Mouse (Mus musculus) cerebellum, adult 2 months (tissue): ENCODE measurements around the gene Olfr963. TPM values are rescaled to one million over a fixed set of nuclear protein-coding genes. Genes with fewer than 3 reads are reported as not detected.
"Not testable (repeated sequence)": the region's sequence is repeated elsewhere in the genome, so short reads cannot be mapped to it uniquely, and the experiment has no call there.

Source experiments
- DNase-seq, 2 experiments: peaks; one replicate each; pipeline ENCODE4 v3.0.0; 2021
- H3K27ac ChIP-seq: fragments of 200-500 bp; 2 replicates; pipeline ENCODE4 v1.5.1; 2012; ENCODE audit warnings: low read length, control low read depth, inconsistent platforms; ENCODE audit not compliant: insufficient read depth
- H3K27me3 ChIP-seq: fragments of 200-500 bp; 2 replicates; pipeline ENCODE4 v1.6.1; 2012; ENCODE audit warnings: inconsistent platforms, mild to moderate bottlenecking, low read length, moderate library complexity; ENCODE audit not compliant: control insufficient read depth, insufficient read depth
- H3K4me1 ChIP-seq: fragments of 200-500 bp; 2 replicates; pipeline ENCODE4 v1.6.1; 2011; ENCODE audit warnings: low read length; ENCODE audit not compliant: control insufficient read depth, insufficient read depth
- H3K4me3 ChIP-seq: fragments of 200-500 bp; replicated peaks from 2 replicates; pipeline ENCODE3; 2011; ENCODE audit warnings: mild to moderate bottlenecking, low read depth, low read length, control low read depth; ENCODE audit not compliant: insufficient read depth
- CTCF ChIP-seq: fragments of 200-500 bp; IDR thresholded peaks from 2 replicates; pipeline ENCODE4 v1.5.1; 2011; ENCODE audit warnings: low read depth, mild to moderate bottlenecking, control low read depth, low read length, moderate library complexity, borderline replicate concordance; ENCODE audit not compliant: insufficient read depth
- POLR2A ChIP-seq: fragments of 200-500 bp; IDR thresholded peaks from 2 replicates; pipeline ENCODE4 v1.6.1; 2011; ENCODE audit warnings: low read length, control low read depth, borderline replicate concordance; ENCODE audit not compliant: insufficient read depth
- WGBS: fragments of 180-500 bp; shearing (Covaris S2); methylation state at CpG from one replicate; pipeline ENCODE4 v1.1.7; 2018; 5-methylcytosine and 5-hydroxymethylcytosine counted together
- polyA plus RNA-seq: library from polyadenylated mRNA; depleted of rRNA; stranded (reverse); fragments of >200 nt; gene quantifications from 2 replicates; pipeline ENCODE4 v1.2.3, GENCODE M21; 2012; rRNA removed

Gene Olfr963
- polyA plus RNA-seq, 1 experiment: not detected

DNA sequence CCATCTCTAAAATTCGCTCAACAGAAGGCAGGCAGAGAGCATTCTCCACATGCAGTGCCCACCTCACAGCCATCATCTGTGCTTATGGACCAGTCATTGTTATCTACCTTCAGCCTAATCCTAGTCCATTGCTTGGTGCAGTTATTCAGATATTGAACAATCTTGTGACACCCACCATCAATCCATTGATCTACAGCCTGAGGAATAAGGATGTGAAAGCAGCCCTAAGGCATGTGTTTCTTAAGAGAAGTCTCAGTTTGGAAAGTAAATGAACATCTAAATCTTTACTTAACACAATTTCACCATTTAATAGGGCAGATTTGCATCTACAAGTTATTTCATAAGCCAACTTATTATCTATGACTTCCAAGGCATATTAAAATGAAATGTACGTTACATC, 2.7 kb downstream of the Olfr963 start:
- TF ChIP-seq POLR2A (no peak), CTCF (no peak)
- H3K4me3 ChIP-seq: no peak overlapping the region
- H3K27ac ChIP-seq: no peak overlapping the region
- no peaks in the 10 kb centered on the region for H3K27me3 ChIP-seq
- 78% methylated on average over 2 of the region's 2 CpGs for WGBS
- no peak for DNase-seq
- no peaks in the 10 kb centered on the region for H3K4me1 ChIP-seq

DNA sequence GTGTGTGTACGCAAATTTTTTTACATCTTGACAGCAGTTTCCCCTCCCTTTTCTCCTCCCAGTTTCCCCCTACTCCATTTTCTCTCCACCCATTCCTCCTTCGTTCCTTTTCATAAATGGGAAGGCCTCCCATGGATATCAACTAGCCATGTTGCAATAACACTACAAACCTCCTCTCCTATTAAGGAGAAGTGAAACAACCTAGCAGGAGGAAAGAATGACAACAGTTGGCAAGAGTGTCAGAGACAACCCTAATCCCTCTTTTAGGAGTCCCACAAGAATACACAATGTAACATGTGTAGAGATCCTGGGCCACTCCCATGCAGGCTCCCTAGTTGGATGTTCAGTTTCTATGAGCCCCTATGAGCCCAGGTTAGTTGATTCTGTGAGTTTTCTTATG, 7.8 kb downstream of the Olfr963 start:
- no peak overlapping the region for H3K4me3 ChIP-seq
- TF ChIP-seq CTCF (no peak), POLR2A (no peak)
- H3K27me3 ChIP-seq: no peaks in the 10 kb centered on the region
- no peak overlapping the region for H3K27ac ChIP-seq
- no peak for DNase-seq
- WGBS: 77% methylated on average over 2 of the region's 2 CpGs
- no peaks in the 10 kb centered on the region for H3K4me1 ChIP-seq

DNA sequence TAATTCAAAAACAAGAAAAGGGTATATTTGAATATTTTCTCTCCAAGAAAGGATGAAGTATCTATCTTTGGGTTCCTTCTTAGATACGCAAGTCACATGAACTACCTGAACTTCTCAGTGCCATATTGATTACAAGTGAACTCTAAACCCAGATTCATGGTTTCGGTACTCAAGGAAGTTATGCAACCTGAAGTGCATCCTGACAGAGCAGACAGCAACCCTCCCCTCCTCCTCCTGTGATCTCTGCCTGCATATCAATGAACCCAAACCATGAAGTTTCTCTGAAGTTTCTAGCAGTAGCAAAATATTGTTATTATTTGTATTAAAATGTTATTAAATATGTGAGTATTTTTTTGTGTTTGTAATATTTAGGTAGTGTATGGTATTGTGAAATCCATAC, 11.6 kb downstream of the Olfr963 start:
- 96% methylated on average over 2 of the region's 2 CpGs for WGBS
- Histone ChIP-seq H3K4me3 (no peak overlapping the region), H3K4me1 (no peaks in the 10 kb centered on the region), H3K27ac (no peak overlapping the region), H3K27me3 (no peaks in the 10 kb centered on the region)
- no peak for TF ChIP-seq POLR2A
- no peak for TF ChIP-seq CTCF
- no peak for DNase-seq

DNA sequence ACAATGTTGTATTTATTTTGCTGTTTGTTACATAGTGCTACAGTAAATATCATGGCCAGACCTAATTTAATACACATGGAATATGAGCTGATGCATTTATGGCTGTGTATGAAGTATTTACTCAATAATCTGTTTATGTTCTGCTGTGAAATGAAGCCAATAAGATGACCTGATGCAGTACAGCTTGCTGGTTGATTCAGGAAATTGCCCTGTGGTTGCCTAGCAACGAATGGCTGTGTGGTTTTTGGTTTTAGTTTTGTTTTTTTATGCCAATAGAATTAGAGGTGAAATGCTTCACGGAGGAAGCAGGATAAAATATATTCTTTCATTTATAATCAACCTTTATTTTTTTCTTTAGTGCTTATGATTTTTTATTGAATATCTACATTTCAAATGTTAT, 12.3 kb downstream of the Olfr963 start:
- no peak for DNase-seq
- 54% methylated on average over 2 of the region's 2 CpGs for WGBS
- Histone ChIP-seq H3K4me1 (no peaks in the 10 kb centered on the region), H3K27me3 (no peaks in the 10 kb centered on the region), H3K27ac (no peak overlapping the region), H3K4me3 (no peak overlapping the region)
- TF ChIP-seq CTCF (no peak), POLR2A (no peak)

DNA sequence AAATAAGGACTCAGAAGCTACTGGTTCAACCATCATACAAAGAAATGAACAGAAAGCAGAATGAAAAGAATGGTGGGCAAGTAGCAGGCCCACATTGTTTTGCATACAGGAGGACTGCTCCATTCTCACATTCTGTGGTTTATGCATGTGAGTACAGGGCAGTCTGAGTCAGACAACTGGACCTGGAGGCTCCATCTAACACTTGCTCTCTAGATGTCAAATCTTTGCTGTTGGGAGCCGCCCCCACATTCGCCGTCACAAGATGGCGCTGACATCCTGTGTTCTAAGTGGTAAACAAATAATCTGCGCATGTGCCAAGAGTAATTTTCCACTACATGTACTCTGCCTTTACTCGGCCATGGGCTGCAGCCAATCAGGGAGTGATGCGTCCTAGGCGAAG, 34.1 kb downstream of the Olfr963 start:
- not testable (repeated sequence) for H3K4me3 ChIP-seq, H3K4me1 ChIP-seq, H3K27ac ChIP-seq, DNase-seq, H3K27me3 ChIP-seq
- WGBS: 37% methylated on average over 8 of the region's 8 CpGs

DNA sequence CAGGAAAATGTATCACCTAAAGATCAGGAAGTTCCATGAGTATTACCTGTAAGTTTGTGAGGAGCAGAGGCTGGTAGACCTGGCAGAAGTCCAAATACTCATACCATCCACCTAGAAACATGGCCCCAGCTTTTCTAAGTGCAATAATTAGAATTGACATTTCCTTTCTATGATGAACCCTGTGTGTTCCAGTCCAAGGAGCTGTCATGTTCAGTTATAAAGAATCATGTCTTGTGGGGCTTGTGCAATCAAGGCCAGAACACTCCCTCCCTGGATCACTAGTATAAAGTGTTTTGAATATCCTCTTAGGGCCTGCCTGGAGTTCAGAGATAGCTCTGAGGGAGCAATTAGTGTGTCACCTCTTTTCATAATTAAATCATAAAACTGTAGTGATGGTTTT, 40.0 kb downstream of the Olfr963 start, which contains the start of gene Olfr149:
Gene Olfr149, minus strand, starts transcription at position 101 of the 400 bp plus-strand sequence.
- Histone ChIP-seq H3K27me3 (no peaks in the 10 kb centered on the region), H3K27ac (no peak within 1 kb of the TSS), H3K4me3 (no peak within 1 kb of the TSS), H3K4me1 (no peaks in the 10 kb centered on the region)
- TF ChIP-seq CTCF (no peak), POLR2A (no peak)
- DNase-seq: no peak

DNA sequence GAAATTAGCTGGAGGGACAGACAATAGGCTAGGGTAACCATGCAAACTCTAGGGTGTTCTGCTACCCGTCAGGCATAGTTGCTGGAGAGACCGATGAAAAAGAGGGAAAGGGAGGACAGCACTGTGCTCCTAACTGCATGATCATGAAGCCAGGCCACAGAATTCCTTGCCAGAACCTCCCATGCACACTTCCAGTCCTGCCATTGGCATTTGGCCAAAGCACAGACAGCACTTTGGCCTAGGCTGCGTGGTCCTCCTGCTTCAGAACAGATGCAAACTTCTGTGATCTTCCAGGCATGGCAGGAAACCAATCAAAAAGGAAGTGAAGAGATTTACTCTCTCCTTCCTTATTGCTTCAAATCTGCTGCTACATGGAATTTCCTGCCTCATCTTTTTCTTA, 42.0 kb downstream of the Olfr963 start:
- WGBS: 7% methylated on average over 3 of the region's 3 CpGs
- H3K27ac ChIP-seq: no peak overlapping the region
- no peak for TF ChIP-seq POLR2A
- no peaks in the 10 kb centered on the region for H3K27me3 ChIP-seq
- H3K4me1 ChIP-seq: no peaks in the 10 kb centered on the region
- peak in 1 of 2 experiments; percentile 2 for DNase-seq
- no peak overlapping the region for H3K4me3 ChIP-seq

DNA sequence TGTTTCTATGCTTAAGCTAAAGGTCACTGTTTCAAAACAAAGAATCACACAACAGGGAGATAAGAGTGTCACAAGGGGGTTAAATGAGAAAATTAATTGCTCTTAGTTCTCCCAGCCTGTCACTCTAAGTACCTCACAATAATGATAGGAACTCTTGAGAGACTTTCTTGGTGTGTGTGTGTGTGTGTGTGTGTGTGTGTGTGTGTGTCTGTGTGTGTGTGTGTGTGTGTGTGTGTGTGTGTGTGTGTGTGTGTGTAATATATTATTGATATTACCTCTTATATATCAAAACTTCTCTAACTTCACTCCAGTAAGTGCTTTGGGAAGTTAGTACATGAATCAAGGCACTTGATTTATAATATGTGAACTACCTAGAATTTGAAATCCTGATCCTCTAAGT, 44.0 kb downstream of the Olfr963 start, which contains the start of gene Olfr965:
Gene Olfr965, plus strand, starts transcription at position 301 of the 400 bp plus-strand sequence.
- Histone ChIP-seq H3K4me3 (no peak within 1 kb of the TSS), H3K4me1 (no peaks in the 10 kb centered on the region), H3K27ac (no peak within 1 kb of the TSS), H3K27me3 (no peaks in the 10 kb centered on the region)
- TF ChIP-seq CTCF (no peak), POLR2A (no peak)
- no peak for DNase-seq

Other genes starting within 250 kb of the Olfr963 start
- not detected in 2 replicates for gene Olfr952, start 240.1 kb upstream of the Olfr963 start, polyA plus RNA-seq
- not detected in 2 replicates for gene Olfr954, start 210.5 kb upstream of the Olfr963 start, polyA plus RNA-seq
- gene Olfr955, start 195.3 kb upstream of the Olfr963 start, polyA plus RNA-seq: not detected in 2 replicates
- not detected in 2 replicates for gene Olfr44, start 173.2 kb upstream of the Olfr963 start, polyA plus RNA-seq
- gene Olfr957, start 151.4 kb upstream of the Olfr963 start, polyA plus RNA-seq: not detected in 2 replicates
- not detected in 2 replicates for gene Olfr958, start 113.2 kb upstream of the Olfr963 start, polyA plus RNA-seq
- not detected in 2 replicates for gene Olfr959, start 91.6 kb upstream of the Olfr963 start, polyA plus RNA-seq
- 8.0 and 8.5 TPM in 2 replicates for gene AW551984, start 62.8 kb upstream of the Olfr963 start, polyA plus RNA-seq
- not detected in 2 replicates for gene Olfr148, start 56.5 kb upstream of the Olfr963 start, polyA plus RNA-seq
- not detected in 2 replicates for gene Olfr960, start 45.8 kb upstream of the Olfr963 start, polyA plus RNA-seq
- not detected in 2 replicates for gene Olfr961, start 22.1 kb upstream of the Olfr963 start, polyA plus RNA-seq
- gene Olfr149, start 39.9 kb downstream of the Olfr963 start, polyA plus RNA-seq: not detected in 2 replicates
- gene Olfr965, start 44.1 kb downstream of the Olfr963 start, polyA plus RNA-seq: not detected in 2 replicates
- gene Olfr150, start 63.8 kb downstream of the Olfr963 start, polyA plus RNA-seq: not detected in 2 replicates
- gene Olfr967, start 79.0 kb downstream of the Olfr963 start, polyA plus RNA-seq: not detected in 2 replicates
- not detected in 2 replicates for gene Olfr968, start 116.0 kb downstream of the Olfr963 start, polyA plus RNA-seq
- not detected in 2 replicates for gene Olfr969, start 123.7 kb downstream of the Olfr963 start, polyA plus RNA-seq
- gene Olfr970, start 141.7 kb downstream of the Olfr963 start, polyA plus RNA-seq: not detected in 2 replicates
- gene Olfr971, start 169.7 kb downstream of the Olfr963 start, polyA plus RNA-seq: not detected in 2 replicates
- gene Olfr972, start 199.2 kb downstream of the Olfr963 start, polyA plus RNA-seq: not detected in 2 replicates
- not detected in 2 replicates for gene Olfr229, start 240.1 kb downstream of the Olfr963 start, polyA plus RNA-seq